In the genomic region with DNA sequence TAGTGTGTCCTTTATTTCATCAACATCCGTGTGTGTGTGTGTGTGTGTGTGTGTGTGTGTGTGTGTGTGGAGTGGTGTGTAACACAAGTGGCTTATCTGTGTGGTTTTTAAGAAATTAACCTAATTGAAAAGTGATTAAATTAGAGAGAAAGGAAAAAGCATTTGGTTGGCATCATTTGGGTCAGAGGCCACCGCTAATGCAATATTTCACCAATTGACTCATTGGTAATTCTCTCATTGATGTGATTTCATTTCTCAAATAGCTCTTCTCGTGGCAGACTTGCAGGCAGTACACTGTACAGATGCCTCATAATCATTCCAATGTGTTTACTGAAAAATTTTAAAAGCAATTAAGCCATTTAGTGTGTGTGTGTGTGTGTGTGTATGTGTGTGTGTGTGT, we compare ENCODE assay signal across 23 mouse cellular contexts. TPM values are rescaled to one million over a fixed set of nuclear protein-coding genes. Genes with fewer than 3 reads are reported as not detected.
DNase-seq lines count a peak whose midpoint lies in the region; ATAC-seq and TF ChIP-seq lines count a peak whose summit lies in the region.
"Had no signal": no experiment of that assay in that cellular context is flagged by ENCODE, and none has a peak within 500 bp of the region (broad histone marks: within the 10 kb centered on the region; RNA-seq: fewer than 3 reads in every experiment).

No protein-coding gene starts in this region.

- H3K9ac ChIP-seq in heart, embryonic 14.5 days (ENCODE audit: low read length): 0 out of 2 replicates have a peak overlapping the region, but pooled peaks have one; percentile 19
- H3K9ac ChIP-seq in embryonic facial prominence, embryonic 13.5 days: no peak overlapping the region
- H3K9ac ChIP-seq: stomach, embryonic 15.5 days had no signal

- H3K27ac ChIP-seq in heart, embryonic 14.5 days (replicated peaks in 1 of 2; ENCODE audit: control insufficient read depth in 1 of 2, insufficient read depth in 1 of 2, low read depth in 2 of 2, low read length in 2 of 2): peak overlapping the region; percentile 49 to 51; a peak in 3 of 4 replicates
- peak overlapping the region; percentile 75 for H3K27ac ChIP-seq in embryonic facial prominence, embryonic 13.5 days
- H3K27ac ChIP-seq: kidney, postnatal 0 days had no signal

- no peaks in the 10 kb centered on the region for H3K9me3 ChIP-seq in heart, embryonic 14.5 days (ENCODE audit: control insufficient read depth, low read length)
- no peaks in the 10 kb centered on the region for H3K9me3 ChIP-seq in embryonic facial prominence, embryonic 13.5 days
- H3K9me3 ChIP-seq: forebrain, embryonic 10.5 days; hindbrain, embryonic 10.5 days; stomach, embryonic 15.5 days had no signal

- no peak overlapping the region for H3ac ChIP-seq in myocyte (ENCODE audit: control insufficient read depth, insufficient read length)

- no peaks in the 10 kb centered on the region for H3K27me3 ChIP-seq in heart, embryonic 14.5 days (ENCODE audit: control insufficient read depth, insufficient read depth, low read length)
- H3K27me3 ChIP-seq in embryonic facial prominence, embryonic 13.5 days: no peaks in the 10 kb centered on the region; the same call in 1 of the 2 replicates
- no peaks in the 10 kb centered on the region for H3K27me3 ChIP-seq in myocyte (ENCODE audit: control insufficient read depth, insufficient read depth, insufficient read length)
- H3K27me3 ChIP-seq: stomach, embryonic 15.5 days had no signal

- ATAC-seq in heart, embryonic 14.5 days (ENCODE audit: insufficient number of reproducible peaks, insufficient read depth, low FRiP score, low read depth): no peak
- ATAC-seq in embryonic facial prominence, embryonic 13.5 days (ENCODE audit: insufficient number of reproducible peaks, insufficient read depth, low FRiP score, low TSS enrichment, low read depth): no peak

- intact Hi-C loops in heart, postnatal 10 days (cut with DNase I): no loop called here

- H3K36me3 ChIP-seq in heart, embryonic 14.5 days (ENCODE audit: control insufficient read depth, insufficient read depth, low read length): no peaks in the 10 kb centered on the region
- H3K36me3 ChIP-seq in embryonic facial prominence, embryonic 13.5 days: no peaks in the 10 kb centered on the region
- no peaks in the 10 kb centered on the region for H3K36me3 ChIP-seq in myocyte (ENCODE audit: control insufficient read depth, insufficient read depth)
- H3K36me3 ChIP-seq: forebrain, embryonic 10.5 days; hindbrain, embryonic 10.5 days; stomach, embryonic 15.5 days had no signal

- DNase-seq in heart, postnatal 10 days: no peak
- DNase-seq in NIH3T3 (ENCODE audit: low read depth): peak; percentile 57
- DNase-seq in adrenal gland, adult (ENCODE audit: inconsistent age in 2 of 2, low spot score in 1 of 2): no peak
- no peak for DNase-seq in ovary, postnatal 10 days (ENCODE audit: low spot score)
- DNase-seq: cerebellum, adult 18-20 months; cerebellum, postnatal 25 days; kidney, adult 18-20 months; liver; midbrain, embryonic 14.5 days; right cerebral cortex, postnatal 25 days; thymus, adult 2 months had no signal

- no peak for TF ChIP-seq POLR2A in myocyte (IDR thresholded peaks at IDR 0.05; ENCODE audit: insufficient read length, low read depth)

- WGBS in heart, embryonic 14.5 days: 76% methylated on average over 3 of the region's 3 CpGs
- 49% methylated on average over 3 of the region's 3 CpGs for WGBS in embryonic facial prominence, embryonic 13.5 days

- peaks cover 22 to 32% of the 10 kb centered on the region in 2 experiments for H3K4me1 ChIP-seq in heart, embryonic 14.5 days (ENCODE audit: control insufficient read depth in 2 of 2, insufficient read depth in 2 of 2, low read length in 2 of 2)
- H3K4me1 ChIP-seq in embryonic facial prominence, embryonic 13.5 days: peaks cover 39% of the 10 kb centered on the region

- no peak overlapping the region for H3K4me3 ChIP-seq in heart, embryonic 14.5 days (ENCODE audit: control insufficient read depth in 1 of 2, insufficient read depth in 1 of 2, low read depth in 1 of 2, low read length in 2 of 2)
- H3K4me3 ChIP-seq in embryonic facial prominence, embryonic 13.5 days: no peak overlapping the region
- H3K4me3 ChIP-seq in myocyte: no peak overlapping the region
- H3K4me3 ChIP-seq: forebrain, embryonic 10.5 days; gastrocnemius, adult 2 months; hindbrain, embryonic 10.5 days; stomach, embryonic 15.5 days had no signal

- H3K79me2 ChIP-seq in myocyte (ENCODE audit: control insufficient read depth, insufficient read depth): no peaks in the 10 kb centered on the region

- H3K4me2 ChIP-seq in heart, embryonic 14.5 days (ENCODE audit: low read length): no peak overlapping the region
- no peak overlapping the region; the same call in 1 of the 2 replicates for H3K4me2 ChIP-seq in embryonic facial prominence, embryonic 13.5 days
- peak overlapping the region; percentile 64 for H3K4me2 ChIP-seq in myocyte (ENCODE audit: low read depth)
- H3K4me2 ChIP-seq: stomach, embryonic 15.5 days had no signal

TF ChIP-seq in myocyte, 11 proteins besides CTCF, POLR2A, EP300 and RAD21:
- TF ChIP-seq MAX (IDR thresholded peaks at IDR 0.05; ENCODE audit: low read depth) (no peak), TCF3 (IDR thresholded peaks at IDR 0.05; ENCODE audit: insufficient read length, low read depth) (no peak), MYOD1 (IDR thresholded peaks at IDR 0.05; ENCODE audit: control insufficient read depth in 1 of 3, insufficient read length in 2 of 3, low read depth in 2 of 3) (no peak), POLR2AphosphoS2 (IDR thresholded peaks at IDR 0.05; ENCODE audit: insufficient read length, low read depth) (no peak), MYOG (IDR thresholded peaks at IDR 0.05; ENCODE audit: control insufficient read depth in 1 of 3, insufficient read depth in 1 of 3, insufficient read length in 2 of 3, low read depth in 2 of 3) (no peak), SRF (IDR thresholded peaks at IDR 0.05; ENCODE audit: control insufficient read depth, insufficient read length, low read depth) (no peak), REST (IDR thresholded peaks at IDR 0.05; ENCODE audit: insufficient read depth, insufficient read length) (no peak), USF1 (IDR thresholded peaks at IDR 0.05; ENCODE audit: low read depth) (no peak), CEBPB (IDR thresholded peaks at IDR 0.05; ENCODE audit: insufficient read depth, poor library complexity, severe bottlenecking) (no peak), E2F4 (IDR thresholded peaks at IDR 0.05; ENCODE audit: insufficient read depth) (no peak), TCF12 (IDR thresholded peaks at IDR 0.05; ENCODE audit: insufficient read depth, poor library complexity, severe bottlenecking) (no peak)

RNA-seq across cellular contexts. Expression of a gene that starts 11.3 kb away (rescaled TPM):
- 0.28 TPM in 1 of 2 replicates, not detected in the other for polyA plus RNA-seq in heart, embryonic 14.5 days (2014; fragmentation: Nextera tagmentation; extraction: Ambion mirVana)
- total RNA-seq in heart, postnatal 10 days (2021): not detected
- polyA plus RNA-seq in embryonic facial prominence, embryonic 13.5 days (2015; fragmentation: Nextera tagmentation; extraction: Ambion mirVana): 0.21 TPM in 1 of 2 replicates, not detected in the other
- 0.13 TPM for polyA plus RNA-seq in myocyte (2012; fragmentation: generic; extraction: Trizol)
- total RNA-seq: gastrocnemius, adult 2 months; megakaryocyte progenitor cell, adult 5-6 weeks; neutrophil, adult 5-6 weeks had no signal
- polyA plus RNA-seq: liver, embryonic 16.5 days; stomach, embryonic 15.5 days; urinary bladder, adult 2 months had no signal
